Mouse (Mus musculus) 3T3-L1 (cell line): ENCODE data around the gene Zfp605.
A peak's percentile ranks its signal among the peaks of the same experiment; 100 is the strongest.
"Not testable (repeated sequence)": the region's sequence is repeated elsewhere in the genome, so short reads cannot be mapped to it uniquely, and the experiment has no call there.

ENCODE experiments used
- DNase-seq: peaks from one replicate; pipeline ENCODE4 v3.0.0-alpha.2; 2015; ENCODE audit warnings: low read depth, low spot score

Gene Zfp605

GRCm38 (mm10) chr5:110109991-110110441, at the start of gene Zfp605:
Gene Zfp605 (plus strand): TSS chr5:110110092.
- peak; percentile 81 for DNase-seq

- not testable (repeated sequence) for DNase-seq
Observed at GRCm38 (mm10) chr5:110072413-110072812, 37.5 kb upstream of the Zfp605 start, which contains the start of gene Gm17655. Gene Gm17655 (minus strand): TSS chr5:110072513.

- no peak for DNase-seq
Observed at GRCm38 (mm10) chr5:110082961-110083360, 26.9 kb upstream of the Zfp605 start.

- DNase-seq, result no peak
Observed at GRCm38 (mm10) chr5:110086161-110086866, 23.6 kb upstream of the Zfp605 start.

- DNase-seq, result no peak
Observed at GRCm38 (mm10) chr5:110091546-110091945, 18.3 kb upstream of the Zfp605 start.

- peak; percentile 94 for DNase-seq
Observed at GRCm38 (mm10) chr5:110094030-110094846, 15.7 kb upstream of the Zfp605 start, which contains the start of gene Gm35315. Gene Gm35315 (minus strand): TSS chr5:110094420.

- DNase-seq, result no peak
Observed at GRCm38 (mm10) chr5:110094847-110095213, 15.1 kb upstream of the Zfp605 start.

- DNase-seq, result no peak
Observed at GRCm38 (mm10) chr5:110098991-110099477, 10.9 kb upstream of the Zfp605 start.

- DNase-seq, result peak; percentile 61
Observed at GRCm38 (mm10) chr5:110099656-110100580, 10.0 kb upstream of the Zfp605 start, which contains the start of gene Plcxd1. Gene Plcxd1 (plus strand): TSS chr5:110099969.

GRCm38 (mm10) chr5:110100921-110101631, 8.8 kb upstream of the Zfp605 start:
- DNase-seq, result no peak

- no peak for DNase-seq
Observed at GRCm38 (mm10) chr5:110101716-110102347, 8.1 kb upstream of the Zfp605 start.

- DNase-seq, result no peak
Observed at GRCm38 (mm10) chr5:110102429-110102828, 7.5 kb upstream of the Zfp605 start.

GRCm38 (mm10) chr5:110102853-110103625, 6.9 kb upstream of the Zfp605 start:
- no peak for DNase-seq

- DNase-seq, result no peak
Observed at GRCm38 (mm10) chr5:110103901-110104615, 5.8 kb upstream of the Zfp605 start.

- DNase-seq, result no peak
Observed at GRCm38 (mm10) chr5:110104616-110105380, 5.1 kb upstream of the Zfp605 start.

GRCm38 (mm10) chr5:110106140-110106871, 3.6 kb upstream of the Zfp605 start:
- DNase-seq, result no peak

GRCm38 (mm10) chr5:110106901-110107564, 2.9 kb upstream of the Zfp605 start:
- no peak for DNase-seq
